Mouse (Mus musculus): ENCODE measurements at regions not wholly inside any gene's neighbourhood (a gene's known extent, or its start where the extent isn't known, plus 50 kb on each side); places are given as distances from the start of the nearest gene placed in this dataset.

DNA sequence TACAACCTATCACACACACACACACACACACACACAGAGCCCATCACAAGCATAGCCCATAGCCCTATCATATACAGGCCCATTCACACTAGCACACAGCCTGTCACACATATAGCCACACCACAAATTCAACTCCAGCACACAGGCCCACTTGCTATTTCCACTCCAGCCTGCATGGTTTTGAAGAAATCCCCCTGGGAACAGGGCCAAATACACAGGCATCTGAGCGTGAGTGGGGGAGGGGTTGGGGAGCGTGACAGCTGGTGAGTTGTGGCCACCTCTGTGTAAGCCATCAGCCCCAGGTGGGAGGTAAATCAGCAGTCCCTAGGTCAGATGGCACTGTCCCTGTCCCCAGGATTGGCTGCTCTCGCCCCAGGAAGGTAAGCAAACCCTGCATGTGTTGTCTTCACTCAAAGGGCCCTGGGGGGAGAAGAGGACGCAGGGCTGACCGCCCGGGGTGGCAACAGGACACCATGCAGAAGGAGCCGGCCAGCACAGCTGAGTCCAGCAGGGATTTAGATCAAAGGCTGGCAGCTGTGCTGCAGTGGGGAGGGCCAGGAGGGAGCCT is 153.6 kb upstream of the Gm3448 start:
- no peak for DNase-seq (ENCODE audit: low read depth)

DNA sequence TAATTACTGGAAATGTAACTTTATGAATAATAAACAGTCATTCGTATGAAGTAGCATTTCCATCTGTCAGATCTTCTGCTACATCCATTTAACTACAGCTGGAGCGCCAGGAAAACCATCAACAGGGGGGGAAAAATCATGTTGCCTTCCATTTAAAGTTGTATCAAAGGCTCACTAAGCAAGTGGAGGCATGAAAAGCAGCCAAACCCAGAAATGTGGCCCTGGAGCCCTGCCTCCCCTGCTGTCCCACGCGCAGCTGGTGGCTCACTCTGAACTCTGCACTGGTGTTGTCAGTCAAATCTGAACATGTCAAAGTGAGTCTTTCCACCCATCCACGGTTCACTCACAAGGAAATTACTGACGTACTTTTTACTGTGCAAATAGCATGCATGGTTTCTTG is 152.5 kb upstream of the Gm3448 start:
- DNase-seq (ENCODE audit: low read depth) = no peak

DNA sequence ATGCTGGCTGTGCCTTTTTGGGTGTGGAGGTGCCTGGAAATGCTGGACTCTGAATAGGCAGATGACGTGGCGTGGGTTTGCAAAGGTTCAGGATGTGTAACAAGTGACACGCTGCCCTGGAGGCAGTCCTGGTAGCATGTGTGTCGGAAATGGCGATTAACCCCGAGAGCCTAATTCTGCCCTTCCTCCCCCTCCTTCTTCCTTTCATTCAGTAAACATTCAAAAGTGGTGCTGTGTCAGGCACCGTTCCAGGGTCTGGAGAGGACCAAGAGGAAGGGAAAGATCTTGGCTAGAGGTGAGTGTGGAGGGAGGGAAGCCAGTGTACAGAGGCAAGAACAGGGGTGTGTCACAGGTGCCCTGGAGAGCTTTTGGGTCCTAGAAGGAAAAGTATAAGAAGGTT is 151.5 kb upstream of the Gm3448 start:
- no peak for DNase-seq (ENCODE audit: low read depth)

DNA sequence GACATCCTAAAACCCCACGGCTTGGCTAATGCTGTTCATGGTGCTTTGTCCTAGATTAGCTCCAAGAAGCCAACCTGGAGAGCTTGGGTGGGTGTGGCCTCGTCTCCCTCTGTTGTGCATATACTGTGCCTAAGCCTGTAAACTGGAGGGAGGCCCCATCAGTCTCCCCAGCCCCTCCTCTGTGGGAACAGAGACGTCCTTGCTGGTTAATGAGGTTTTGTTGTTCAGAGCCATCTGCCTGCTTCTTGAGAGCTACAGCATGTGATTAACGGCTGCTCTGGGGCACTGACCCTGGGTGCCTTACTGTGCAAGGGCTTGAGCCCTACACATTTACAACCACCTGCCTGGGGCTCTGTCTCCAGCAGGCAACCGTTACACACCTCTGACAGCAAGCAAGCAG is 143.9 kb upstream of the Gm3448 start:
- DNase-seq (ENCODE audit: low read depth) = no peak

DNA sequence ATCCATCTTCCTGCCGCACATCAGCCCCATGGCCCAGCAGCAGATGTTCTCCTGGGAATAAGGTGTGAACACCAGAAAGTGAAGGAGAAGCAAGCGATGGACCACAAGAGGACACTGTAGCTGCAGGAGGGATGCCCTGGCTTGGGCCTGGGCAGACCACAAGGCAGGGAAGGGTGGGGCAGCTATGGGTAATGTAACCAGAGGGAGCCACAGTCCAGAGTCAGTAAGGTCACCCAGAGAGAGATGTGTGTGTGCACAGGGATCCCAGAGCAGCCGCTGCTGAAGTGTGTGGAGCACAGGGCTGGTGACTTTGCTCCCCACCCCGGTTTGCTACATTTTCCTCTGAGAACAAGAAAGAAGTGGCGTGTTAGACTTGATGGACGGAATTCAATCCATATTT is 142.5 kb upstream of the Gm3448 start:
- DNase-seq (ENCODE audit: low read depth) = no peak

DNA sequence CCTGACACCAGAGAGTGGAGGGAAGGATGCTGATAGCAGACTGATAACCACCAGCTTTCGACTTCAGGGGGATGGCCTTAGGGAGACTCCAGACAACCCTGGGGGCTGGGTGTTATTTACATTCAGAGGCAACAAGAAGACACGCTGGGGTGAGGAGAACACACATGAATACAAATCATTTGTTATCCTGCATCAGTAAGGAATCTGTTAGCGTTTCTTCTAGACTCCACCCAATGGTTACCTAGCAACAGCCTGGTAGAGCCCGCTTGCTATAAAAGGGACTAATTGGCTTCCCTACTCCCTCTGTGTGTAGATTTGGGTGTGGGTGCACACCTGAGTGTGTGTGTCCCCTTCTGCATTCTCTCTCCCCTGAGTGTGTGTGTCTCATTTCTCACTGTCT is 140.8 kb upstream of the Gm3448 start:
- no peak for DNase-seq (ENCODE audit: low read depth)

DNA sequence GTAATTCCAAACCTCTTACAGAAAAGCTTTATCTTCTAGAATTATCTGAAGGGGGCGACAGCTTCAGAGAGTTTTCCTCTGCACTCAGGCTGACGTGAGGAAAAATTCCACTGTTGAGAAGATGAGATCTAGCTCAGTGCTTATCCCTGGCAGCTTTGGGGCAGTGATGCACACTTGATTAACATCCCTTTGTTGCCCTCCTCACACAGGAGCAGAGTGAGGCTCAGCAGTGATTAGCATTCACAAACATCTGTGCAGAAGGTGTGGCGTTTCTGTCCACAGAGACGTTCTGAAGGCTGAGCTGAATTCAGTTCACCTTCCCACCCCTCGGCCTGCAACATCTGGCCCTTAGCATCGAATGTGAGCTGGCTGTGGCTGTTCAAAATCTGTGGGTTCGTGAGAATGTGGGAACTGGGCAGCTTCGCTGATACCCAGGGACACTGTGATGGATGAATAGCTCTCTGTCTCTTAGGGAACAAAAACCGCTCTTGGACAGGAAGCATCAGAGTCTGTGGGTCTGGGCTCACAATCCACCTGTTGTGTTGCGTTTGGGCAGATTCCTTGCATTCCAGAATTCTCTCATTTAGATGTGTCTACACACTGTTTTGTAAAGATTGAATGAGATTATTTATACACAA is 139.0 kb upstream of the Gm3448 start:
- no peak for DNase-seq (ENCODE audit: low read depth)

DNA sequence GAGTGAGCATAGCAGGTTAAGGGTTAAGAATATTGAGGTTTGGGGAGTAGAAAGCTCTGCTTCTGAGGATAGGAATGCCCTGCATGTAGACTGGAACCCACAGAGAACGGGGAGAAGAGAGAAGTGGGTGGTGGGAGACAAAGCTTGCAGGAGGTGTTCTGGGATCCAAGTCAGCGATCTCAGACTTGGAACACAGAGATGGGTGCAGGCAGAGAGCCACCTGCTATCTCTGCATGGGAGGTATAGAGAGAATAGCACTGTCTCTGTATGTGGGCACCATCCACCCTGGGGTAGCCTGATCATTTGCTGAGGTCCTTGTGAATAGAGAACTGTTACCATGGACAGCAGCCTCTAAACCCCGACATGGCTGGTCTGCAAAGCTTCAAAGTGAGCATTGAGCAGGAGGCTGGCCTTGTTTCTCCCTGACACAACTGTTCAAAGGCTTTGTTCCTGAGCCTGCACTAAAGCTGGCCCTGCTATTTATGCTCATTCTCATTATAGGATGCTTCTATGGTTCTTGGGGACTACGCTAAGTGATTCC is 138.1 kb upstream of the Gm3448 start:
- peak; percentile 40 for DNase-seq (ENCODE audit: low read depth)

DNA sequence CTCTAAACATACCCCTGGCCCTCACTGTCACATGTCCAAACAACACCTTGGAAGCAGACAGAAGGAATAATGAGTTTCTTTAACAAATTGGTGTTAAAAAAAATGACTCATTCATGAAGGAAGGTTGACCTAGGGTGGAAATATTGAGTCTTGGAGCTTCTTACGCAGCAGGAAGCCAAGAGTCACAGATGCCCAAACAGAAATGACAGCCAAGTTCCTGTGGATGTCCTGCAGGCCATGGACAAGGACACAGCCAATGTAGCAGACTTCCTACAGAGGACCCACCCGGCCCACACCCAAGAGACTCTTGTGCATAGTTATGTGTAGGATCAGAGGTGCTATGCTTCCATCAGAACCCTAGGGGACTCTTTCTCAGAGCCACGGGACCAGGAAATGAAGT is 136.1 kb upstream of the Gm3448 start:
- DNase-seq (ENCODE audit: low read depth) = peak; percentile 77

DNA sequence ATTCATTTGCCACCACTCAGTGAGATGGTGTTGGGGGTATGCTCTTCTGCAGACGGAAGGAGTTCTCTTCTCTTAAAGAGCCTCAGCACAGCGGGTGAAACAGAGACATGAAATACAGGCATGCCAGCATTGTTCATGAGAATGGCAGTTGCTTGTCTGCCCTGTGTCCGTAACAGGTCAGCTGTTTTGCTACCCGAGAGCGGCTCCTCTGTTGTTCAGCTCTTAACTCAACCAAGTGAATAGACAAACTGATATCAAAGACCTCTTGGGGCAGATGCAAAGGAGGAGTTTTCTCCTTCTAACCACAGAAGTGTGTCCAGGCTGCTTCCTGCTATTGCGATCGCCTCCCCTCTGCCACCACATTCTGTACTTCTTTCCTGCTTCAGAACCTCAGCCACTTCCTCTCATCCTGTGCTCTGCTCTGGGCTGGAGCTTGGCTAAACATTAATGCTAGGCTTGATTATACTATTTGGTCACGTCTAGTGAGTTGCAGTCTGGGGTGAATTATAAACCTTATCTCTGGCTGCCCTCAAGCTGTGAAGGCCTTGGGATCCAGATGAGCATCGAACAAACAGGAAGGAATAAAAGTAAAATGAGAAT is 133.1 kb upstream of the Gm3448 start:
- DNase-seq (ENCODE audit: low read depth) = peak; percentile 98

DNA sequence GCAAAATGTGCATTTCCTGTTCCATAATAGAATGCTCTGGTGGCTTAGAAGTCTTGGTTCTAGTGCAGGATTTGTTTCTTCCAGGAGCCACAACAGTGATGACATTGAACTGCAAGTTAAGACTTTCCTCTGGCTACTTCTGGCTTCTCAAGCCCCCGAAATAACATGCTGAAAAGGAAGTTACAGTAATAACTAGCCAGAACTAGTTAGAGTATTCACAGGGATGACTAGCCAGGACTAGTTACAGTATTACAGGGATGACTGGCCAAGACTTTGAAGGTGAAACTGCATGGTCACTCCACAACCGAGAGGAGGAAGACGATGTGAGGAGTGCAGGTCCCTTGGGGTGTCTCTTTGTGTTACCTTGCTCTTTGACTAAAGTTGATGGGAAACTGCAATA is 126.6 kb upstream of the Gm3448 start:
- no peak for DNase-seq (ENCODE audit: low read depth)

DNA sequence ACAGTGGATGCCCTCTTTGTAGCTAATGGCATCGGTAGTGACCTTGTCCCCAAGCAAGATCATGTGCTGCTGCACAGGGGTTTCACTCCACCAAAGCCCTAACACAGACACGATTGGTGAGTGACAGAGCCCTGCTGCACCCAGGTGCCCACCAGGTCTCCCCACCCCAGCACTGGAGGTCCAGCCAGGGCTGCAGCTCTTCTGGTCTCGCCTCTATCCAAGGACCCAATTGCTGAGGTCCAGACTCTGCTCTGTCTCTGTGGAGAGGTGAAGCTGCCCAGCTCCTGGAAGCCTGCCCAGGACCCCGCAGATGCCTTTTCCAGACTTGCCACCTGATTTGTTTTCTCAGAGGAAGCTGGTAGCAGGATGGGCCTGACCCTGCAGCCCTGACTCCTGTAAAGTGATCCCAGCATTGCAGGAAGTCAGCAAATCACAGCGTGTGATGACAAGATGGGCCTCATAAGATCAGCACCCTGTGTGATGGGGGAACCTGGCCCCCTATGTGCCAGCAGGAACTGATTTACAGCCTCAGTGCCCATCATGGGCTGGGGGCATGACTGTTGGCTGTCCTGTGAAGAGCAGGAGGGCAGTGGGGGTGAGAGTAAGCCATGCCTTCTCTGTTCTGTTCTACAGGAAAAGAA is 116.5 kb upstream of the Gm3448 start:
- no peak for DNase-seq (ENCODE audit: low read depth)

DNA sequence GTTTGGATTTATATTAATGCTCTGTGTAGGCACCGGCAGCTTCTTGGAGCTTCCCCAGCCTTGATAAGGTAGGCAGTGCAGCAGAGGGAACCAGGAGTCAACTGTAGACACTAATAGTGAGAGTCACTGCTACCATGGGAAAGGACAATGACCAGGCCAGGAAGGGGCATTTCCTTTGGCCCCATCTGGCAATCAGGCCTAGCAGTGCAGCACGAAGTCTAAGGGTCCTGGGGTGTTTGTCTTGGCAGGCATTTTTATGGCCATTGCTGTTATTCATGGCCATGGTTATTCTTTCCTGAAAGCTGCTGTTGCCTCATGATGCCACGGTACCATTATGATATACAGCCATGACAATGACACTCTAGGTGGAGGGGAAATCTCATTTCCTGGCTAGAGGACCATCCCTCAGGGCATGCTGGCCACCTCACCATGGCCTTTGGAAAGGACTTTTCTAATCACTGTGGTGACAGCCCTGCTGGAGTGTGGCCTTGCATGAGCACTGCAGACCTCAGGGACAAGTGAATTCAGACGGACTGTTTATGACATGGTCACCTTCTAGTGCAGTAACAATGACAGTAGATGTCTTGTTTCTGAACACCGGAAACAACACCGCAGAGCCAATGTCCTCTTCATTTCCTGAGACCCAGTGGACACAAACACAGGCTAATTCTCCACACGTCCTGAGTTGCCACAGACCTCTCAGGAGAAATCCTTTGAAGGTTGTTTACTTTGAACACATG is 111.8 kb upstream of the Gm3448 start:
- DNase-seq (ENCODE audit: low read depth) = peak; percentile 47

DNA sequence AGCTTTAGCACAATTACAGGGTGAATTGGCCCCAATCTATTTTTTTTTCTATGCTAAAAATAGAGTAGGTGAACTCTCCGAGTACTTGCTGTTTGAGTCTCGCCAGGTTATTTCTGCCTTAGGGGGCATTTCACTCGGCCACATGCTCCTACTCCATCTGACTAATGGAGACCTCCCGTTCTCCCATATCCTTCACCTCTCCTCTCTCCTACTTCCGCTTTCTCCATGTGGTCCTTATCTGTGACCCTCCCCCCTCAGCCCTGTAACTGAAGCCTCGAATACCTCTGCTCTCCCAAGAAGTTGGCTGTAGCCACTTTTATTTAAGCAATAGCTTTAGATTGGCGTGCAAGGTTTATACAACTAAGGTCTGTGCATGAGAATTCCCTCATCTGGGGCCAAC is 111.1 kb upstream of the Gm3448 start:
- DNase-seq (ENCODE audit: low read depth) = no peak

DNA sequence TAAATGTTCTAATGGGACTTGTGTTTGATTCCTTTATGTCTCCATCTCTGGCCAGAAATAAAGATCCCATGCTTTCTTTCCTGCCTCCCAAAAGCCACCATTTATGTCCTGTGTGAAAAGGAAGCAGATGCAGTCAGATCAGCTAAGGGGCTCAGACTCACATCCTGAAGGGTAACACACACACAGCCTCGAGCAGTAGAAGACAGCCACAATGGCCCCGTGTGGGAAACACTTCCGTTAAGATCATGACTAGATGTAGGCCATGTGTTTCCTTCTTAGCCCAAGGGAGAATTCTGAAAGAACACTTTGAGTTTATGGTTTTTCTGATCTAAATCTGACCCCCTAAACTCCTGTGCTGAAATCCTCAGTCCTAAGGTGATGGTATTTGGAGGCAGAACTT is 110.4 kb upstream of the Gm3448 start:
- peak; percentile 85 for DNase-seq (ENCODE audit: low read depth)

DNA sequence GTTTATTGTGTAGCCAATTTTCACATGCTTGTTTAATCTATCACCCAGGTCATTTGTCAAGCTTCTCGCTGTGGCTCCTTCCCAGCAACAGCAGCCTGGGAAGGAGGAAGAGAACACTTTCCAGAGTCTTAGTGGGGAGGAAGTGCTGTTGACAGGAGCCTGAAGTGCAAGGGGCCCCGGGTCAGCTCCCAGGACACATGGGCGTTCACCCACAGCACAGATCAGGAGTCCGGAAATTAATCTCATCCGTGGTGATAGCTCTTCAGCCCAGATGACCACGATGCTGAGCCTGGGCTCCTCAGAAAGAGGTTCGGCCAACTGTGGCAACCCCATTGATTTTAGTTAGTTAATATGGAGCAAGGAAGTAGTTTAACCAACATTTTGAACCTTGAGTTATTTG is 105.3 kb upstream of the Gm3448 start:
- no peak for DNase-seq (ENCODE audit: low read depth)

DNA sequence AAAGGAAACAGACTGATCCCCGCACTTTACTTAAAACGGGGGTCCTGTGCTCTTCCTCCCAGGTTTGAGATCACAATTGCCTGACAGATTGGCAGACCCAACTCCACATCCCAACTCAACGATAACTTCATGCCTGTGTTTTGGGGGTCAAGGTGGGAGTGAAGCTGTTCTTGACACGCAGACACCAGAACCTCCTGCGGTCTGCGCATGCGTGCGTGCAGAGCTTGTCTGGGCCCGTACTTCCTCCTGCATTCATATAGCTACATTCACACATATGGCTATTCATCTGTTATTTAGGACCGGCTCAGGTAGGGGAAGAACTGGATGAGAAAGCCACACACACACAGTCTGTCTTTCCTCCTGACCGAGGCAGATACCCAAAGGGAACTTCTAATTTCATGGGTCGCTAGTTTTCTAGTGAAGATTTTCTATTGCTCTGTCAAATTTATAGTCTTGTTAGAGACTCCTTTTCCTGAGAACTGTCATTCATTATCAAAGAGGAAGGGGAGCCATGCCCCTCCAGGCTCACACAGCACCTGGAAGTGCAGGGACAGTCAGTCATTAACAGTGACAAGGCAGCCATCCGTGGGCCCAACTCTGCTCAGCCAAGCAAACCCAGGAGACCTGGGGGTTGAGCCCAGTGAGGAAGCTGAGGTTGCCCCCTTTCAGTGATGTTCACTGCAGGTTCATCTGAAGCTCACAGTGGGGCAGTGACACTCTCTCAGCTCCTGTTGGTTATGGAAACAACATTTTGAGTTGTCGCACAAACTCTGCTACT is 104.0 kb upstream of the Gm3448 start:
- DNase-seq (ENCODE audit: low read depth) = no peak

DNA sequence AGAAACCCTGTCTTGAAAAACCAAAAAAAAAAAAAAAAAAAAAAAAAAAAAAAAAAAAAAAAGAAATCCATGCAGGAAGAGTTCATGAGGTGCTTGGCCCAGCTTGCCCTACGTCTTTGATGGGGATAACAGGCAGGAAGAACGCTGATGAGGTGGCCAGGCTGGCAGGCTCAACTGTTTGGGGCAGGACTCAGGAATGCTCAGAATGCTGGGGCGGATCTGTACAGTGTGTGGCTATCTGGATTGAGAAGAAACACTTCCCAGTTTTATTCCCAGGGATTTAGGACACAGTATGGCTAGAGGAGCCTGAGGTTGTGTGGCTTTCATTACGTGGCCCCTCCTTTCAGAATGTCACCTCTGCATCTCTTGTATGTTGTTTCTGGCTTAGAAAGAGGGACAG is 99.1 kb upstream of the Gm3448 start:
- no peak for DNase-seq (ENCODE audit: low read depth)
